Mouse (Mus musculus) cortical plate, adult 2 months (tissue): ENCODE data around the gene Cacna1g.

Experiments used
- CTCF ChIP-seq: fragments of 200-500 bp; IDR thresholded peaks from 2 replicates; pipeline ENCODE4 v1.5.1; 2011; ENCODE audit warnings: mild to moderate bottlenecking, control low read depth, low read length; ENCODE audit not compliant: insufficient read depth; ENCODE audit errors: extremely low read depth
- POLR2A ChIP-seq: fragments of 200-500 bp; IDR thresholded peaks from 2 replicates; pipeline ENCODE4 v1.6.1; 2011; ENCODE audit warnings: mild to moderate bottlenecking, low read length, control low read depth; ENCODE audit not compliant: insufficient read depth; ENCODE audit errors: extremely low read depth

- TF ChIP-seq POLR2A (no peak), CTCF (no peak)
Measured at GRCm38 (mm10) chr11:94365340-94365739, 108.7 kb downstream of the Cacna1g start.
